Mouse (Mus musculus) adrenal gland, adult 8-10 months (tissue): ENCODE measurements around the gene Tor4a. TPM values are rescaled to one million over a fixed set of nuclear protein-coding genes. Genes with fewer than 3 reads are reported as not detected.

Experiments
- DNase-seq: peaks from one replicate; pipeline ENCODE4 v3.0.0; 2022
- total RNA-seq, 4 experiments: library from RNA; stranded (reverse); gene quantifications; 2 replicates each; pipeline ENCODE4 v1.2.4; 2022

The Tor4a gene
- total RNA-seq, 4 experiments from 2014 or later = 27.4 to 35.0 (median 31.7) TPM

DNA sequence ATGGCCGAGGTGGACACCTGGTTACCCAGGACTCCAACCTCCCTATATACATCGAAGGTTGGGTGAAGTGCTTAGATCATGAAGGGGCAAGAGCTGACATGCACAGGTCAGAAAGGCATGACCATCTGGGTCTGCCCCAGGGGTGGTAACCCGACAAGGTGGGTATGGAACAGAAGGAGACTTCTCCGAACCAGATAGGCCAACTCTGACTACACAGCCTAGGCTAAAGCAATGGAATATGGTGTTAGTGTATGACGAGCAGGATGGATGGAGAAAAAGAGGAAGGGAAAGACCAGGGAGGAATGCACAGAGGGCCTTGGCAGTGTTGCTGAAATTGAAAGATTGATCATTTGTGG lies 10.1 kb downstream of the Tor4a start:
- DNase-seq = no peak

DNA sequence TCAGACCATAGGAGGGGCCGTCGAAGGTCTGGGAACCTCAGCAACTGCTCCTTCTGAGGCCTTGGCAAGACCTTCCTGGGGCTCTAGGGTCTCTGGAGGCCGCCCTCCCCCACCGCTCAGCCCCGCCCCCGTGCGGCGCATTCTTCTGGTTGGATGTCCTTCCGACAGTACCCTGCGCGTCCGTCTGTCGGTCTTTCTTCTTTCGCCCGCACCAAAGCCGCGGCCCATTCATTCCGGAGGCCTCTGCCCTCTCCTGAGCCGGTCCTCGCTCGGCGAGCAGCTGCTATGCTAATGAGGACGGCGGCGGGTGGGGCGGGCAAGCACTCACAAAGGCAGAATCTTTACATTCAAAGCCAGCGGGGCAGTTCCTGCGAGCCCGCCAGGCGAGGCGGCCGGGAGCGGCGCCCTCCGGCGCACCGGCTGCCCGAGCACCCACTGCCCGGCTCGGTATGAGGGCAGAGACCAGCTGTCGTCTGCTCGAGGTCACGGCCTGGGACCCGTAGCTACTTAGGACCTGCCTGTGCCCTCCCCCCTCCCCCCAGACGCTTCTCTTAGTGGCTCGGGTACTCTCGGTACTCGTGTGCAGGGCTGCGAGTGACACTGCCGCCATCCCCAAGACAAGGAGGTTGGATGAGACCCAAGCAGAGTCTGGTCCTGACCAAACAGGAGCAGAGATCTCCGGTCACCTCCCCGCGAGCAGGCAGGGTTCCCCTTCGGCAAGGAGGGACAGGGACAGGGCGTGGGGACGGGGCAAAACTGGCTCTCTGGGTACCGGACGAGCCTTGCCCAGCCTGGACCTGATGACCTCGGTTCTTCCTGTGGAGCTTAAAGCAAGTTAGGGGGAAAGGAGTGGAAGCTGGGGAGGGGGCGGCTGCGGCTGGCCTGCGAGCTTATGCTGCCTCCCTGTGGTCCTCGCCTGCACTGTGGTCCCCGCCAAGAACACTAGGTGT lies 10.8 kb downstream of the Tor4a start:
- DNase-seq = no peak

DNA sequence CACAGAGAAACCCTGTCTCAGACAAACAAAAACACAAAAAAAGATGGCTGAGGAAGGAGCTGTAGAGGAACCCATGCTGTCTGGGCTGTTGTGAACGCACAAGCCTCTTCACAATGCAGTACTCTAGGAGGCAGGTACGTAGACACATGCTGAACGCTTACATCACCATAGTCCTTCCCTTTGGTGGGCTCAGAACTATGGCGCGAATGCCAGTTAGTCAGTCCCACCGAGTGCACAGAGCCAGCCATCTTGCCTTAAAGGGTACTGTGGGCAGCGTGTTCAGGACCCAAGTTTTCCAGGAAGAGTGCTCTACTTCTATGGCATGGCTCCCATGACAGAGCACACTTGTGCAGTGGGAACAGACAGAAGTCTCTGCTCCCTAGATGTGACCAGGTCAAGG lies 12.2 kb downstream of the Tor4a start:
- DNase-seq = no peak

DNA sequence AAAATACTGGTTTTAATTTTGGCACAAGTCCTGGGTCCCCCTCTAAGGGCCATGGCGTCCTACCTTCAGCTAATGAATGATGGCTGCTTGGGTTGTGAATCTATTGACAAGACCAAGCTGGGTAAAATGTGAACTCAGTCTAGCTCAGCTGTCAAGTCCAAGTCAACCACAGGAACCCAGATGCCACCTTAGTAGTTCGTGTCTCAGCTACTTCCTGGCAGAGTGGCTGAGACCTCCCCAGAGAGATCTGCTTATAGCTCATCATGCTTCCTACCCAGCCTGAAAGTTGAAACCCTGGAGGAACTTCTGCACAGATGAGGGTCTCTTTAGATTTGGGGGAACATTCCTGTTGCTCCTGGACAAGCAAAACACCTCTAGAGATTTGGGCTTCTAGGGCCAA lies 13.3 kb downstream of the Tor4a start:
- DNase-seq = no peak

DNA sequence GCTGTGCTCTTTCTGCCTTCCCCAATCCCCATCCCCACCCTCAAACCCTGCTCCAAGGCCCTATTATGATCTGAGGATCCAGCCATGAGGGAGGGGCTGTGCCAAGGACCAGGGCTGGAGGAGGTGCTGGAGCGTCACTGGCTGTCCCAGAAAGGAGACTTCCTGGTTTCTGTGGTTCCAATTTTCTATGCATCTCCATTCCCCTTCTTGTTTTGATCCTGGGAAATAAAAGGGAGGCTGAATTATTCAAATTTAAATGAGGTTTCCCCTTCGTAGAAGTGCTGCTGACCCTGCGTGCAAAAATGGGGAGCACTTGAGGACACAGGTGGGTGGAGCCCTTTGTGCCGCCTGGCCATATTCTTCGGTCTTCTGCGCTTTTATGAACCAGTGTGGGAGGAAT lies 14.0 kb downstream of the Tor4a start:
- DNase-seq = no peak

DNA sequence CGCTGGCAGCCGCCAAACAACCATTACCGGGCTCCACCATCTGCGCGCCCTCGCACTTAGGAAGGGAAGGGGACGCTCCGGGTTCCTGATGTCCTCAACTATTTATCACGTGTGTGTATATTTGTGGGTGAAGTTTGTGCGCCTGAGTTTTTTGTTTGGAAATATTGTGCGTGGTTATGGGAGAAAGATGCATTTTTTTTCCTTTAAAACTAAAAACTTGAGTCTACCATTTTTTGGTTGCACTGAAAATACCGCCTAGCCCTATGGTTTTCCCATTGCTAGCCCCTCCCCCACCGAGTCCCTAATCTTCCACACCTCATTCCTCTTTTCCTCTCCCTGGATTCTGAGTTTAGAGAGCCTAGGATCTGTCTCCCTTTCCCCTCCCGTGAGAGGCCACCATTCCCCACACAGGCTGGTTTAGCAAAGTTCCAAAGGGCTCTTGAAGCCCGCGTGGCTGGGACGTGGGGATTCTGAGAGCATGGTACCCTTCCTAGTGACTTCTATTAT lies 14.7 kb downstream of the Tor4a start:
- DNase-seq = no peak

DNA sequence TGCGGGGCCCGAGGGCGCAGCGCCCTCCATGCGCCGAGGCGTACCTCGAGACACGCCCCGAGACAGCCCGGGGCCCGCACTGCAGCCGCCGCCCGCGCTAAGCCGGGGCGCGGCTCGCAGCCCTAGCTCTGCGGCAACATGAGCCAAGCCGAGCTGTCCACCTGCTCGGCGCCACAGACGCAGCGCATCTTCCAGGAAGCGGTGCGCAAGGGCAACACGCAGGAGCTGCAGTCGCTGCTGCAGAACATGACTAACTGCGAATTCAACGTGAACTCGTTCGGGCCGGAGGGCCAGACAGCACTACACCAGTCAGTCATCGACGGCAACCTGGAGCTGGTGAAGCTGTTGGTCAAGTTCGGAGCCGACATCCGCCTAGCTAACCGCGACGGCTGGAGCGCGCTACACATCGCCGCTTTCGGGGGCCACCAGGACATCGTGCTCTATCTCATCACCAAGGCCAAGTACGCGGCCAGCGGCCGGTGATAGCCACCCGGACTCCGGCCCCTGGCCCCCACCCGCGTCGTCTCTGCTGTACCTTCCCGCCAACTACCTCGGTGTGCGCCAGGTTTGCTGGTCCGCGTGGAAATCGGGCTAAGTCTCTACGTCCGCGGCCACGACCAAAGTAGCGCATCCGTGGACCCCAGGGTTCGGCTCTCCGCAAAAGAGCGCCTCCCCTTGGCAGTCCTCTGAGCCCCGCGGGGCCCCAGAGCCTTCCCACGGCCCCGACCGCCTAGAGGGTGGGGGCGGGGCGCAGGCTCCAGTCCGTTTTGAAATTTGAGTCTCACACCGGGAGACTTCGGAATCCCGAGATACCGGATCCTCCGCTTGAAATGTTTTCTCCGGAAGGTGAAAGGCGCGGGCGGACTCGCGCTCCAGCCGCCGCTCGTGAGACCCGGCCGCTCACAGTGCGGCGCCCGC lies 15.5 kb downstream of the Tor4a start:
- no peak for DNase-seq

DNA sequence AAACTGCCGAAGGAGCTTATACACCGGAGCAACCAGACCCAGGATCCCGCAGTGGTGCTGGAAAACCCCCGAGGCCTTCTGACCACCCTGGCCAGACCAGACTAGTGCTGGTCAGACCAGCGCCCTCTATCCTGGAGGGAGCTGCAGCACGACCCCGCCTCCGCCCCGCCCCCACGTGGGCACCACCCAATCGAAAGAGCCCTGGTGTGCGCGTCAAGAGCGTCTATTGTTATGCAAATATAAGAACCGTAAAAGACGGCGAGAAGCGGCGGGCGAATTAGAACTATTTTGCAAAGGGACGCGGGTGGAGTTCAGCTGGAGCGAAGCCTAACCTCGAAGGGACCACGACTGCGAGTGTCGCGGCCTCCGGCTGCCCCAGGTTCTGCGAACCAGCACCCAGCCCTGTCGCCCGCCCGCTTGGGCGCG lies 16.2 kb downstream of the Tor4a start, which contains the start of gene Nrarp:
Gene Nrarp (plus strand): TSS at position 281 of the 426 bp plus-strand sequence.
- DNase-seq = peak; percentile 89

DNA sequence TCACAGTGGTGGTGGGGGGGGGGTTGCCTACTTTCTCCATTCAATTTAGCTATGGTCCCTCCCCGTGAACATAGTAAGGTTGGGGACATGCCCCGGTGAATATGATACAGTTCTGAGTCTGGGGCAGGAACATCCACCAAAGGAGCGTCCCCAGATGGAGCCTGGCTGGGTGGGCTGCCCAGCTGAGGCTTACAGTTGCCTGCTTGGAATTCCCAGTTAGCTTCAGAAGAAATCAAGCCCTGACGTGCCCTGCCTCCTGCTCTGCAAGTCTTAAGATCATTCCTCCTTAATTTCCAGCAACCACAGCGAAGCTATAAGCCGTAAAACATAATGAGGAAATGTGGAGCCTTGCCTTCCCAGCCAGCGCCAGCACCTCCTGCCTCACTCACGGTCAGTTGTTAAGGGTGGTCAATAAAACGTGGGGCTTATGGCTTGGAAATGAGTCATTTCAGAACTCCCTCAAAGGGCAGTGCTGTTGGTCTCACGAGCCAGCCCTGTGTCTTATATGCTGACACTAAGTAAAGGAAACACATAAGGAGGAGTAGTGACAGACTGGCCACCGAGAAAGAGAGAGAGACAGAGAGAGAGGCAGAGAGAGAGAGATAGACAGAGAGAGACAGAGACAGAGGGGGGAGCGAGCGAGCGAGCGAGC lies 17.0 kb downstream of the Tor4a start:
- no peak for DNase-seq

DNA sequence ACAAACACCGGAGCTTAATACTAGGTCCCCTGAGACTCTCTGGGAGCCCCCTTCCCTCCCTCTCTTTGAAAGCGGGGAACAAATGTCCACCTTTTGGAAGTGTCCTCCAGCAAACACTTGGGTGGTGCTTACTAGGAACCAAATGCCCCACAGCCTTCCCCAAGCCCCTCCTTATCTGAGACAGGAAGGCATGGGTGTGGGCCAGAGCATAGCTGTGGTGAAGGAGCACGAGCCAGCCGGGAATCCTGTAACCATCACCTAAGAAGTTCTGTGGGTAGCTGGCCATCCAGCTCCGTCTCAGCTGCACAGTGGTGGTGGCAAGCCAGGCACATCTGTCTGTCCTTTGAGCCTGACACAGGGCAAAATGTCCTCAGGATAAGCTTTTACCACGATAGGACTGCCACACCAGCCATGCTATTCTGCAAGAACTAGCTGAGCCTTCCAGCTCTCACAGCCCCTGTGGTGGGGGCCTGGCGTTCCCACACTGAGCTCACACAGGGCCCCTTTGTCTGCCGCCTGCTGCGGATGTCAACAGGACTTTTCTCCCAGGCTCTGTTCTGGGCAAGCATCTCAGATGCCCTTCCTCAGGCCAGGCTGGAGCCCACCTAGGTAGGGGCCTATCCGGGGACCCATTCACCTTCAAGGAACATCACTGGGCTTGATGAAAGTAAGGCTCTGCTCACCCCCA lies 18.3 kb downstream of the Tor4a start:
- no peak for DNase-seq

DNA sequence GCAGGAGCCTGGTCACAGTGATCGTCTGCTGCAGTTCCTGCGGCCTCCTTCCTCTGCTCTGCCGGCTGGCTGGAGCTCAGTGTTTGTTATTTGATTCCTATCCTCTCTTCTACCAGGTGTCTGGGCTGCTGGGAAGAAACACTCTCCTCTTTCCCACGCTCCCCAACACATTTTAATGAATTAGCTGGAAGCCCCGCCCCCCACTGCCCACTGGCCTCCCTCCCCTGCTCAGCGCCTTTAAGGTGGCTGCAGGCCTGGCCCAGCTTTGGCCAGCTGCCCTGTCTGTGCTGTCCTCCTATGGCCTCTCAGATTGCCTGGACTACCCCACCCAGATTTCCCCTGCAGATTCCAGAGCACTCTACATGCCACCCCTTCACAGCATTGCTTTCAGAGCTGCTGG lies 19.0 kb downstream of the Tor4a start:
- DNase-seq = no peak

DNA sequence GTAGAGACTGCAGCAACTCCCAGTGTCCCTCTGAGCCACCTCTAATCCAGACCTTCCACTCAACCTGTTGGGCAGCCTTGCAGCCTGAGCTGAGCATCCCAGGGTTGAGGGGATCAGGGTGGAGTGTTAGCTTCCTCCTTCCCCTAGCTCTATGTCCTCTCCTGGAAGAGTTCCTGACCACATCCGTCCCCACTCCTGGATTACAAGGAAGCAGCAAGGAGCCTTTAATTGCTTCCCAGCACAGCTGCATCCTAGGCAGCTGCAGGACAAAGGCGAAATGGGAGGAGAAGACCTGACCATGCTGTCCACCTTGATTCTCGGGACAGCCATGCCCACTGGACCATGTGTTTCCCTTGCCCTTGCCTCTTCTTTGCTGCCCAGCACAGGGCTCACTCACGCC lies 19.6 kb downstream of the Tor4a start:
- no peak for DNase-seq

DNA sequence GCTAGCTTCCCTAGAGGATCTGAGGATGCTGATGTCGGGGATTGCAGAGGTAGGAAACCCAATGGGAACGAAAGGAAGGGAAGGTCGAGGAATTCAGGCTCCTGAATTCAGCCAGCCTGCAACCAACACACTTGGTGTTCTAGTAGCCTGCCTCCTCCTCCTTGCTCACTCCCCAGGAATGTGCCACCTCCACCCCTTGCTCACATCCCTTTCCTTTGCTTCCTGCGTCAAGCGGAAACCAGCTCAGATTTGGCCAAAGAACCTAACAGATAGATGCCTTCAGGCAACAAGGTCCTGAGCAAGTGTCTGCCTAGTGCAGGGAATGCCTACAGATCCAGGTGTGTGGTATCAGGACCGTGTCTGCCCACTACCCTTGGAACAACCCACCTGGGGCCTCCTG lies 20.1 kb downstream of the Tor4a start:
- DNase-seq = no peak

DNA sequence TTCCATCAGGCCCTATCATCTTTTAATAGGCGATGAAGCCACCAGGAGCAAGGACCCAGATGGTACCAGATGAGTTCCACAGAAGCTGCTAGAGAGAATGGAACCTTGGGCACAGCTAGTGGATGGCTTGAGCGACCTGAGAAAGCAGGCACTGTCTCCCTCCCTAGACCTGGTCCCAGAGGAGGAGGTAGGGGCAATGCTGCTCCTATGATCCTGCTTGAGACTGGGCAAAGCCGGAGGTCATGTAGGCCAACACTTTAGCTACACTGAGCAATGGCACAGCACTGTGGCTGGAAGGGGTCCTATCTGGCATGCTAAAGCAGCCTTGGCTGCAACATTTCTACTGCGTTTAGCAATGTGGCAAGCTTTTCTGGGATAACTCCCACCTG lies 21.0 kb downstream of the Tor4a start:
- DNase-seq = no peak

DNA sequence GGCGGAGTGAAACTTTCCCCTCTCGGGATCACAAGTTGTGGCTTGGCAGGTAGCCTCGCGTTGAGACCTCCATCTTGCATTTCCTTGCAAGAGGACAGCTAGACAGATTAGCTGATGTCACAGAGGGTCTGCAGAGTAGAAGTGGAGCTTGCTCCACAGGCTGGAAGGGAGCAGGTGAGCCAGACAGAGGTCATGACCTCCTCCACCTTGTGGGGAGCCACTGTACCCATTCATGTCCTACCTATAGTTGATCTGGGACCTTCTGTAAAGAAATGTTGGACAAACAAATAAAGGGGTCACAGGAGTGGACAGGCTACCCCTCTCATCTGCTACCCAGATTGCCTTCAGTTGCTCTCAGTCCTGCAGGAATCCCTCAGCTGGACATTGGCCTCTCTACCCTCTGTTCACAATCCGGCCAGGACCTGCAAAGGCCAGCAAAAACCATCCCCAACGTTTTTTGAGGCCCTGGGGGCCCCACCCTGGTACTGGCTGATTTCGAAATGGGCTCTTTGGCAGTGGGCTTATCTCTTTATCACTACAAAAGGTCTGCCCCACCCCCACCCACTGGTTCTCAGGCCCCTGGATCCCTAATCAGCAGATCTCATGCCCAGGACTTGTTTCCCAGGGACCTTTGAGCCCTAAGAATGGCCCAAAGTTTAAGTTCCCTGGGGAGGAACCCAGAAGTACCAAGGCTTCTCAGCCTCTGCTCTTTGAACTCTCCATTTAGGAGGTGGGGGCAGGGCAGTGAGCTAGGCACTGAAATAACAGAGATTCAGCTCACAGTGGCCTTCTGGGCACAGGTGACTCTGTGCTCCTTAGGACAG lies 21.6 kb downstream of the Tor4a start:
- DNase-seq = no peak

DNA sequence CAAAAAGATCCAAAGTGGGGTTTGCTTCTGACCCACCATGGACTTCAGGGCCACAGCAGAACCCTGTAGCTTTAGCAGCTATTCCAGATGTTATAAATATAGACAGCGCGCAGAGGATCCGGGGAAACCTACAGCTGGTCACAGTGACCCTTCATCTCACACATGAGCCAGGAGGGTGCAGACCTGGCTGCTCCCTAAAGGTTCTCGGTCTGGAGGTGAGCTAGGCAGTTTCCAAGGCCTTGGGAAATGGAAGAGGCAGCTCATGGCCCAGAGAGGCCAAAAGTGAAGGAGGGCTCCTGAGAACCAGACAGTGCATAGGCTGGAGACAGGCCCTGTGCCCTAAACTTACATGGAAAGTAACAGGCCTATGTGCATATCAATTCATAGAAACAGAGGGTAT lies 22.9 kb downstream of the Tor4a start:
- DNase-seq = no peak

DNA sequence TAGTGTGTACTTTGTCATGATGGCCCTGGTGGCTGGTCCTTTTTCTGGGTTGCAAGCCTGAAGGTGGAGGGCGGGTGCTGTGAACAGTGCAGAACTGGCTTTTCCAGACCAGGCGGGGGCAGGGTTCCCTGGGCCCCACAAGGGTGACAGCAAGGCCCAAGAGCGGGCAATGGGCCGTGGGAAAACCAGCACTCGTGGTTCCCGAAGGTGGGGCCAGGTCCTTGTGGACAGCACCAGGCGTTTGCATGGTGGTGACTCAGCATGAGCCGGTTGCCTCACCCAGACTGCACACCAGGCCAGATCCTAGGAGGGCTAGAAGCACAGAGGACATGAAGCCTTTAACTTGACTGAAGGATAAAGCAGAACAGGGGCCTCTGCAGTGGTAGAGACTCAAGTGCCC lies 24.1 kb downstream of the Tor4a start:
- DNase-seq = no peak

DNA sequence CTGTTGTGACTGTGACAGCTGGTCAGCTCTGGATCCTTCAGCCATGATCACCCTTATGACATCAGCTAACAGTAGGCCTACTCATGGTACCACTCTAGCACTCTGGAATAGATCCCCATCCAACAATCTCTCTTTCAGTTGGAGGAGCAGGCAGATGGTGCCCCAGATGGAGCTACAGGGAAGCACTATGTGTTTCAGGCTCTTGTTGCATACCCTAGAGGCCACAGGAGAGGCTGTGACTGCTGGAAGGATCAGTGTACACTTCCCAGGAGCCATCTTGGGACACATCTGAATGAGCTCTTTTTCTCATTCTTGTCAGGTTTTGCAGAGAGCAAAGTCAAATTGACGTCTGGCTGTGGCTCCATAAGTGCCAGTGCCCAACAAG lies 24.9 kb downstream of the Tor4a start:
- no peak for DNase-seq

DNA sequence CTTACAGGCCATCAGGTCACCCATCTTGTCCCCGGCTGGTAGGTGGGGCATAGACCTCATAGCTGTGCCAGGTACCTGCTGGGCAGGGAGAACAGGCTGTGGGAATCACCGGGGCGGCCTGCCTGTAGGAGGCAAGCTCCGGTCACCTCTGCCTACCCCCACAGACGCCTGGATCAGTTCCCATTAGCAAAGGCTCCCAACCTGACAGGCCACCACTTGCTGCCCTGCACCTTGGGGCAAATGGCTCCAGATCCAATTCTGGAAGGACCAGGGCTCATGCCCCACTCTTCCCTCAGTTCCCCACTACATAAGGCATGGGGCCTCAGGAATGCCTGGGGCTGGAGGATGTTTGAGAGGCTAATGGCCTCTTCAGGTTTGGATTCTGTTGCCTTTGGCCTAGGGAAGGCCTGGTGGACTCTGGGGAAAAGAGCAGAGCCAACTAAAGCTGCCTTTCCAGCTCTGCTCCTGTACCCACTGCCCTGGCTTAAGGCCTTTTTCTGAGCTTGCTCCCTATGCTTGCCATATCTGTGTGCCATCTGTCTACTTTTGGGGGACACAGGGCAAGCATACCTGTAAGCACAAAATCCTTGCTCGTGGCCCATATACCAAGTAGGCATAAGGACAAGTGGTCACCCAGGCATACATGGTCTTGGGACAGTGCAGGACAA lies 25.5 kb downstream of the Tor4a start:
- no peak for DNase-seq

DNA sequence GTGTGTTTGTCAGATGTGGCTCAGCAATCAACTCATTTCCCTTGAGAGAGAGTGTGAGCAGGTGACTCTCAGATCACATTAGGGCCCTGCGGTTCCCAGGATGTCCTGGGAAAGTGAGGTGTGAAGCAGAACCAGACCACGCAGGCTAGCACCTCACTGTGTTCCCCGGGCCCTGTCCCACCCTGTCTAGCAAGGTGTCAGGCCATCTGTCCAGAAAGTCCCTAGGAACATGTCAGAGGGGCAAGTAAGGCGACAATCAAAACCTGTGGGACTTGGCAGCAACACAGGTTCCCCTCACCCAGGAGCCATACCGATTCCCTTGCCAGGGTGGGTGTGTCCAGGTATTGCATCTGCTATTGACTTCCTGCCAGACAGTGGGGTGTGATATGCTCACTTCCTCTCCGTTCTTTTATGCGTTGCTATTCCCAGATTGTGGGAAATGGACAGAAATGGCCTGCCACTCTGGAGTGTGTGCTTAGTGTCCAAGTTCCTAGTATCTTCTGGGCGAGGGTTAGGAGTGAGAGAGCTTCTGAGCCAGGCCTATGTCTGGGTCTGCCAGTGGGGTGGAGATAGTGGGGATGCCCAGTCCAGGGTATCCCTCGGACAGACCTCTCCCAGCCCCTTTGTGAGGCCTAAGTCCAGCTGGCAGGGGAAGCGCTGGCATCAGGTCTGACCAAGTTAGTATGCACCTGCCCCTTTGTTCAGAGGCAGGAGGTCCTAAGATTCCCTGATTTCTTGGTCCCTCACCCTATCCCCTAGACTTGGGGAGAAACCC lies 26.2 kb downstream of the Tor4a start:
- DNase-seq = no peak
